Mouse (Mus musculus) liver, embryonic 15.5 days (tissue): ENCODE data around the gene Hoxd4. TPM values are rescaled to one million over a fixed set of nuclear protein-coding genes. Genes with fewer than 3 reads are reported as not detected.

ENCODE experiments used
- ATAC-seq: fragments of 200-750 bp; cut with Nextera tagmentation; 2 replicates; pipeline ENCODE4 v1.8.0; 2017; ENCODE audit warnings: moderate number of reproducible peaks, mild to moderate bottlenecking, moderate library complexity; ENCODE audit not compliant: insufficient read depth
- H3K27ac ChIP-seq: fragments of 300-500 bp; sonication (generic); replicated peaks from 2 replicates; pipeline ENCODE4 v1.5.1; 2015; ENCODE audit warnings: mild to moderate bottlenecking, inconsistent platforms
- H3K27me3 ChIP-seq: fragments of 300-500 bp; sonication (generic); 2 replicates; pipeline ENCODE4 v1.6.1; 2015; ENCODE audit warnings: mild to moderate bottlenecking, inconsistent platforms
- H3K36me3 ChIP-seq: fragments of 300-500 bp; sonication (generic); replicated peaks from 2 replicates; pipeline ENCODE4 v1.6.1; 2015; ENCODE audit warnings: moderate library complexity, mild to moderate bottlenecking, inconsistent platforms
- H3K4me1 ChIP-seq: fragments of 300-500 bp; sonication (generic); replicated peaks from 2 replicates; pipeline ENCODE4 v1.6.1; 2015; ENCODE audit warnings: inconsistent platforms
- H3K4me2 ChIP-seq: fragments of 300-500 bp; sonication (generic); 2 replicates; pipeline ENCODE4 v1.6.1; 2015; ENCODE audit warnings: moderate library complexity, mild to moderate bottlenecking, inconsistent platforms
- H3K4me3 ChIP-seq: fragments of 300-500 bp; sonication (generic); replicated peaks from 2 replicates; pipeline ENCODE4 v1.5.1; 2015; ENCODE audit warnings: mild to moderate bottlenecking, inconsistent platforms
- H3K9ac ChIP-seq: fragments of 300-500 bp; sonication (generic); 2 replicates; pipeline ENCODE4 v1.6.1; 2015; ENCODE audit warnings: moderate library complexity, mild to moderate bottlenecking, inconsistent platforms
- H3K9me3 ChIP-seq: fragments of 300-500 bp; sonication (generic); replicated peaks from 2 replicates; pipeline ENCODE4 v1.6.1; 2016; ENCODE audit warnings: inconsistent platforms
- WGBS: fragments of 180-500 bp; shearing (Covaris S2); methylation state at CpG from one replicate; pipeline ENCODE4 v1.1.7; 2015; ENCODE audit warnings: mixed read lengths; ENCODE audit not compliant: insufficient replicate concordance; 5-methylcytosine and 5-hydroxymethylcytosine counted together
- polyA plus RNA-seq: library from polyadenylated mRNA; unstranded; fragments of >200 nt; fragmentation: Nextera tagmentation; extraction: Ambion mirVana; gene quantifications from 2 replicates; pipeline ENCODE4 v1.2.1, GENCODE M21; 2015

Gene Hoxd4
- polyA plus RNA-seq, 1 experiment from 2014 or later, result not detected

- ATAC-seq, result no peak
- H3K4me2 ChIP-seq, result no peak overlapping the region
- no peak overlapping the region for H3K27ac ChIP-seq
- H3K4me1 ChIP-seq, result no peaks in the 10 kb centered on the region
- H3K9me3 ChIP-seq, result no peaks in the 10 kb centered on the region
- H3K4me3 ChIP-seq, result no peak overlapping the region
- peaks cover 99% of the 10 kb centered on the region for H3K27me3 ChIP-seq
- no peaks in the 10 kb centered on the region for H3K36me3 ChIP-seq
- H3K9ac ChIP-seq, result no peak overlapping the region
These were observed 30.2 kb downstream of the Hoxd4 start for GRCm38 (mm10) chr2:74741979-74742277.

- H3K4me3 ChIP-seq, result no peak overlapping the region
- no peak overlapping the region for H3K4me2 ChIP-seq
- ATAC-seq, result no peak
- peaks cover 99% of the 10 kb centered on the region for H3K27me3 ChIP-seq
- H3K4me1 ChIP-seq, result no peaks in the 10 kb centered on the region
- H3K9me3 ChIP-seq, result no peaks in the 10 kb centered on the region
- no peak overlapping the region for H3K27ac ChIP-seq
- WGBS, result 11% methylated on average over 6 of the region's 6 CpGs
- no peak overlapping the region for H3K9ac ChIP-seq
- H3K36me3 ChIP-seq, result no peaks in the 10 kb centered on the region
These were observed 34.0 kb downstream of the Hoxd4 start for GRCm38 (mm10) chr2:74745540-74746297.

- no peaks in the 10 kb centered on the region for H3K9me3 ChIP-seq
- H3K36me3 ChIP-seq, result no peaks in the 10 kb centered on the region
- H3K4me2 ChIP-seq, result no peak overlapping the region
- H3K27me3 ChIP-seq, result peaks cover 99% of the 10 kb centered on the region
- H3K4me1 ChIP-seq, result no peaks in the 10 kb centered on the region
- no peak for ATAC-seq
- no peak overlapping the region for H3K27ac ChIP-seq
- 6% methylated on average over 58 of the region's 58 CpGs for WGBS
- H3K4me3 ChIP-seq, result no peak overlapping the region
- H3K9ac ChIP-seq, result no peak overlapping the region
These were observed 34.7 kb downstream of the Hoxd4 start for GRCm38 (mm10) chr2:74746298-74746921.

GRCm38 (mm10) chr2:74747006-74747405 is 35.3 kb downstream of the Hoxd4 start:
- H3K9me3 ChIP-seq, result no peaks in the 10 kb centered on the region
- WGBS, result 5% methylated on average over 24 of the region's 24 CpGs
- no peak for ATAC-seq
- H3K9ac ChIP-seq, result no peak overlapping the region
- H3K4me3 ChIP-seq, result no peak overlapping the region
- H3K27me3 ChIP-seq, result peaks cover 99% of the 10 kb centered on the region
- no peak overlapping the region for H3K27ac ChIP-seq
- no peaks in the 10 kb centered on the region for H3K4me1 ChIP-seq
- H3K36me3 ChIP-seq, result no peaks in the 10 kb centered on the region
- no peak overlapping the region for H3K4me2 ChIP-seq

- WGBS, result 22% methylated on average over 11 of the region's 11 CpGs
- Histone ChIP-seq H3K36me3 (no peaks in the 10 kb centered on the region), H3K9ac (no peak overlapping the region), H3K27ac (no peak overlapping the region), H3K4me1 (no peaks in the 10 kb centered on the region), H3K27me3 (peaks cover 99% of the 10 kb centered on the region), H3K4me3 (no peak overlapping the region), H3K9me3 (no peaks in the 10 kb centered on the region), H3K4me2 (no peak overlapping the region)
- no peak for ATAC-seq
These were observed 36.0 kb downstream of the Hoxd4 start for GRCm38 (mm10) chr2:74747661-74748141.

- H3K27ac ChIP-seq, result no peak overlapping the region
- H3K4me3 ChIP-seq, result no peak overlapping the region
- H3K27me3 ChIP-seq, result peaks cover 100% of the 10 kb centered on the region
- no peaks in the 10 kb centered on the region for H3K9me3 ChIP-seq
- no peaks in the 10 kb centered on the region for H3K4me1 ChIP-seq
- H3K36me3 ChIP-seq, result no peaks in the 10 kb centered on the region
- H3K4me2 ChIP-seq, result no peak overlapping the region
- 13% methylated on average over 9 of the region's 9 CpGs for WGBS
- no peak for ATAC-seq
- no peak overlapping the region for H3K9ac ChIP-seq
These were observed 36.8 kb downstream of the Hoxd4 start for GRCm38 (mm10) chr2:74748436-74748995.

- 2% methylated on average over 47 of the region's 47 CpGs for WGBS
- Histone ChIP-seq H3K9me3 (no peaks in the 10 kb centered on the region), H3K27me3 (peaks cover 100% of the 10 kb centered on the region), H3K4me3 (no peak overlapping the region), H3K4me1 (no peaks in the 10 kb centered on the region), H3K27ac (no peak overlapping the region), H3K36me3 (no peaks in the 10 kb centered on the region), H3K4me2 (no peak overlapping the region; the same call in 1 of the 2 replicates), H3K9ac (no peak overlapping the region)
- no peak for ATAC-seq
These were observed 37.8 kb downstream of the Hoxd4 start for GRCm38 (mm10) chr2:74749337-74750121.

- WGBS, result 22% methylated on average over 5 of the region's 5 CpGs
- H3K9ac ChIP-seq, result no peak overlapping the region
- H3K27me3 ChIP-seq, result peaks cover 99% of the 10 kb centered on the region
- no peak overlapping the region for H3K4me3 ChIP-seq
- H3K4me2 ChIP-seq, result no peak overlapping the region
- no peaks in the 10 kb centered on the region for H3K4me1 ChIP-seq
- no peaks in the 10 kb centered on the region for H3K9me3 ChIP-seq
- no peak overlapping the region for H3K27ac ChIP-seq
- no peaks in the 10 kb centered on the region for H3K36me3 ChIP-seq
- no peak for ATAC-seq
These were observed 39.1 kb downstream of the Hoxd4 start for GRCm38 (mm10) chr2:74750731-74751250.

GRCm38 (mm10) chr2:74751861-74752260 is 40.1 kb downstream of the Hoxd4 start:
- no peak for ATAC-seq
- Histone ChIP-seq H3K4me3 (no peak overlapping the region), H3K27me3 (peaks cover 98% of the 10 kb centered on the region)

GRCm38 (mm10) chr2:74752431-74753174 is 40.9 kb downstream of the Hoxd4 start:
- H3K36me3 ChIP-seq, result no peaks in the 10 kb centered on the region
- H3K27me3 ChIP-seq, result peaks cover 97% of the 10 kb centered on the region
- H3K27ac ChIP-seq, result no peak overlapping the region
- no peak overlapping the region for H3K4me3 ChIP-seq
- ATAC-seq, result no peak
- no peaks in the 10 kb centered on the region for H3K9me3 ChIP-seq
- H3K9ac ChIP-seq, result no peak overlapping the region
- no peak overlapping the region for H3K4me2 ChIP-seq
- WGBS, result 4% methylated on average over 45 of the region's 45 CpGs
- no peaks in the 10 kb centered on the region for H3K4me1 ChIP-seq

More at GRCm38 (mm10) chr2:74751861-74752260, 40.1 kb downstream of the Hoxd4 start:
- Histone ChIP-seq H3K4me1 (no peaks in the 10 kb centered on the region), H3K4me2 (no peak overlapping the region), H3K27ac (no peak overlapping the region), H3K9ac (no peak overlapping the region), H3K9me3 (no peaks in the 10 kb centered on the region), H3K36me3 (no peaks in the 10 kb centered on the region)
- WGBS, result 27% methylated on average over 1 of the region's 1 CpGs
